In genomic region chr1:127203231-127203764, GRCm38 (mm10) we compare ENCODE assay signal across 8 mouse cellular contexts. TPM values are rescaled to one million over a fixed set of nuclear protein-coding genes. Genes with fewer than 3 reads are reported as not detected.
A peak's percentile ranks its signal among the peaks of the same experiment; 100 is the strongest.
DNase-seq lines count a peak whose midpoint lies in the region; ATAC-seq lines count a peak whose summit lies in the region.

No protein-coding gene starts in this region.

- no peaks in the 10 kb centered on the region for H3K27me3 ChIP-seq in kidney, embryonic 16.5 days (ENCODE audit: insufficient read depth, low read length)

- H3K4me1 ChIP-seq in kidney, embryonic 16.5 days (ENCODE audit: insufficient read depth, low read length) = peaks cover 25% of the 10 kb centered on the region

- no peaks in the 10 kb centered on the region for H3K36me3 ChIP-seq in kidney, embryonic 16.5 days (ENCODE audit: insufficient read depth, low read length)

- H3K4me2 ChIP-seq in kidney, embryonic 16.5 days (replicated peaks; ENCODE audit: low read depth, low read length) = no peak overlapping the region

- H3K9ac ChIP-seq in kidney, embryonic 16.5 days (replicated peaks; ENCODE audit: low read length) = no peak overlapping the region

- intact Hi-C loops in heart, postnatal 36 days (cut with DNase I) = loop anchor here (5.0 to 10.0 kb wide), 2 partner anchors 191 to 572 kb away; partner anchors contain the start of gene Ccnt2

- no peaks in the 10 kb centered on the region for H3K9me3 ChIP-seq in kidney, embryonic 16.5 days (ENCODE audit: low read length)

- DNase-seq in CD4-positive, CD25-positive, alpha-beta regulatory T cell, adult 2 months (ENCODE audit: low read depth, low spot score) = peak; percentile 75
- peak; percentile 40 to 65 for DNase-seq in kidney, adult 8-10 months
- peak; percentile 16 for DNase-seq in T-cell, adult 2 months (ENCODE audit: low spot score)
- peak; percentile 37 to 50 for DNase-seq in heart, postnatal 36 days
- peak; percentile 85 for DNase-seq in lung, postnatal 36 days
- DNase-seq in ovary, adult 18-20 months (ENCODE audit: low spot score) = no peak

- H3K4me3 ChIP-seq in kidney, embryonic 16.5 days (ENCODE audit: low read length) = no peak overlapping the region

- WGBS in kidney, embryonic 16.5 days = 54% methylated on average over 4 of the region's 4 CpGs

- no peak for ATAC-seq in CD4-positive, CD25-positive, alpha-beta regulatory T cell, adult 4 months
- ATAC-seq in kidney, embryonic 16.5 days (ENCODE audit: low FRiP score, low TSS enrichment) = no peak

- no peak overlapping the region for H3K27ac ChIP-seq in kidney, embryonic 16.5 days (ENCODE audit: low read length)

RNA-seq across cellular contexts. Expression of gene Mgat5, which starts 1.5 kb away (rescaled TPM):
- polyA plus RNA-seq in CD4-positive, CD25-positive, alpha-beta regulatory T cell, adult 4 months (2017; shearing (Covaris generic)) = 10 to 100 TPM; 14.3 to 21.6 TPM
- polyA plus RNA-seq in kidney, embryonic 16.5 days (2015; fragmentation: Nextera tagmentation; extraction: Ambion mirVana) = 8.1 and 9.7 TPM in 2 replicates
- total RNA-seq in heart, postnatal 36 days (2021) = 10 to 100 TPM; 11.1 to 11.5 TPM
